Mouse (Mus musculus): ENCODE results near the gene Fsip2. TPM values are rescaled to one million over a fixed set of nuclear protein-coding genes. Genes with fewer than 3 reads are reported as not detected.

Gene Fsip2
- not detected for polyA plus RNA-seq (2012; fragmentation: generic; extraction: Trizol)

DNA sequence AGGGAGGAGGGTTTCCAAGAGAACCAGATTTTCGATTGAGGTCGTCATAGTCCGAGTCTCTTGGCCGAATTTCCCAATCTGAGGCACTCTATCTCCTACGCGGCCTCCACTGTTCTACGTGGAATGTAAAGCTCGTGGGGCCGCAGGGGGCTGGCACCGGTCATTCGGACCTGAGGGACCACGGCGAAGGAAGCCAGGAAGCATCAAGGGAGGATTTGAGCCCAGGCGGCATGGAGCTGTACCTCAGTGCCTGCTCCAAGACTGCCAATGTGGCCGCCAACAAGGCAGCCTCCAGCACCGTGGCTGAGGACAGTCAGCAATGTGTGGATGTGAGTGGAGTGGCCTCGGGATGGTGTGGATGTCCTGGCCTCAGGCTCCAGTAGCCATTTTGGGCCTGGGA, at the start of gene Fsip2:
Gene Fsip2 (plus strand): TSS at position 163 of the 400 bp plus-strand sequence.
- H3K27me3 ChIP-seq (ENCODE audit: control insufficient read depth, insufficient read depth, insufficient read length): no peaks in the 10 kb centered on the region
- no peak within 1 kb of the TSS for H3K4me3 ChIP-seq
- no peak within 1 kb of the TSS for H3K4me2 ChIP-seq (ENCODE audit: low read depth)
- H3K36me3 ChIP-seq (ENCODE audit: control insufficient read depth, insufficient read depth): no peaks in the 10 kb centered on the region
- H3ac ChIP-seq (ENCODE audit: control insufficient read depth, insufficient read length): no peak within 1 kb of the TSS
- TF ChIP-seq POLR2AphosphoS2 (IDR thresholded peaks at IDR 0.05; ENCODE audit: insufficient read length, low read depth) (no peak), MYOD1 (IDR thresholded peaks at IDR 0.05; ENCODE audit: control insufficient read depth in 1 of 3, insufficient read length in 2 of 3, low read depth in 2 of 3) (no peak), CEBPB (IDR thresholded peaks at IDR 0.05; ENCODE audit: insufficient read depth, poor library complexity, severe bottlenecking) (no peak), MYOG (IDR thresholded peaks at IDR 0.05; ENCODE audit: control insufficient read depth in 1 of 3, insufficient read depth in 1 of 3, insufficient read length in 2 of 3, low read depth in 2 of 3) (no peak), TCF12 (IDR thresholded peaks at IDR 0.05; ENCODE audit: insufficient read depth, poor library complexity, severe bottlenecking) (no peak), USF1 (IDR thresholded peaks at IDR 0.05; ENCODE audit: low read depth) (no peak), POLR2A (IDR thresholded peaks at IDR 0.05; ENCODE audit: insufficient read length, low read depth) (no peak), REST (IDR thresholded peaks at IDR 0.05; ENCODE audit: insufficient read depth, insufficient read length) (no peak), MAX (IDR thresholded peaks at IDR 0.05; ENCODE audit: low read depth) (no peak), E2F4 (IDR thresholded peaks at IDR 0.05; ENCODE audit: insufficient read depth) (no peak)
- no peaks in the 10 kb centered on the region for H3K79me2 ChIP-seq (ENCODE audit: control insufficient read depth, insufficient read depth)

DNA sequence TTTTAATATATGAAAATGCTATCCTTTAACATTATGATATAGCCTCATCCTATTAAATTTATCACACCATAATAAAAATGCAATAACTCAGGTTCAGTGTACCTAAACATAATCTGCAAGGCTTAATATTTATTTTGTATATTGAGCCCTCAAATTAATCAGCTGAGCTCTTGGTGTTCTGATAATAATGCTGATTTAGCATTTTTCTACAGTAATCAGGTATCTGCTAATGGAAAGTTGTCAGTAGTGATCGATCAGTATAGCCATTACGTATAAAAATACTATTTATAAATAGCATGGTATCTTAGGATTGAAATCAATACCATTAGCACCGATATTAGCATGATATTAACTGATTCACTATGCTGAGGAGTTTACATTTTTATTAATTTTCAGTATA, 20.0 kb downstream of the Fsip2 start:
- Histone ChIP-seq H3K36me3 (ENCODE audit: control insufficient read depth, insufficient read depth) (no peaks in the 10 kb centered on the region), H3K4me3 (no peak overlapping the region), H3K4me2 (ENCODE audit: low read depth) (no peak overlapping the region), H3K27me3 (ENCODE audit: control insufficient read depth, insufficient read depth, insufficient read length) (no peaks in the 10 kb centered on the region), H3K79me2 (ENCODE audit: control insufficient read depth, insufficient read depth) (no peaks in the 10 kb centered on the region), H3ac (ENCODE audit: control insufficient read depth, insufficient read length) (no peak overlapping the region)
- no peak for TF ChIP-seq MYOD1 (IDR thresholded peaks at IDR 0.05; ENCODE audit: control insufficient read depth in 1 of 3, insufficient read length in 2 of 3, low read depth in 2 of 3)
- TF ChIP-seq POLR2A (IDR thresholded peaks at IDR 0.05; ENCODE audit: insufficient read length, low read depth): no peak
- no peak for TF ChIP-seq POLR2AphosphoS2 (IDR thresholded peaks at IDR 0.05; ENCODE audit: insufficient read length, low read depth)
- no peak for TF ChIP-seq CEBPB (IDR thresholded peaks at IDR 0.05; ENCODE audit: insufficient read depth, poor library complexity, severe bottlenecking)
- no peak for TF ChIP-seq TCF3 (IDR thresholded peaks at IDR 0.05; ENCODE audit: insufficient read length, low read depth)
- no peak for TF ChIP-seq SRF (IDR thresholded peaks at IDR 0.05; ENCODE audit: control insufficient read depth, insufficient read length, low read depth)
- TF ChIP-seq USF1 (IDR thresholded peaks at IDR 0.05; ENCODE audit: low read depth): no peak
- TF ChIP-seq REST (IDR thresholded peaks at IDR 0.05; ENCODE audit: insufficient read depth, insufficient read length): no peak
- TF ChIP-seq E2F4 (IDR thresholded peaks at IDR 0.05; ENCODE audit: insufficient read depth): no peak
- no peak for TF ChIP-seq MYOG (IDR thresholded peaks at IDR 0.05; ENCODE audit: control insufficient read depth in 1 of 3, insufficient read depth in 1 of 3, insufficient read length in 2 of 3, low read depth in 2 of 3)
- TF ChIP-seq TCF12 (IDR thresholded peaks at IDR 0.05; ENCODE audit: insufficient read depth, poor library complexity, severe bottlenecking): no peak
- no peak for TF ChIP-seq MAX (IDR thresholded peaks at IDR 0.05; ENCODE audit: low read depth)

DNA sequence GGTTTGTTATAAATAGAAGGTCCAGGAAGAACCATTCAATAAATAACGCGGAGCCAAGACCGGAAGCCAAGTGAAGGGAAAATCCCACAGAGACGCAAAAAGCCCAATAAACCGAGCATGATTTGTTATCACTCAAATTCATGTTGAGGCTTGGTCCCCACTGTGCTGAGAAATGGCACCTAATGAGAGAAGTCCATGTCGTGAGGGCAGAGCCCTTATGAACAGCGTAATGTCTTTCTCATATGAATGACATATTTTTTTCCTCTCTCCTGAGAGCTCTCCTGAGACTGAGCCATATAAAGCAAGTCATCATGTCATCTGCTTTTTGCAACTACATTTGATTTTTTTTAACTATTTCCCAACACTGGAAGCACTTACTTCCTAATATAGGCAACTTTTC, 82.4 kb downstream of the Fsip2 start:
- no peak overlapping the region for H3ac ChIP-seq (ENCODE audit: control insufficient read depth, insufficient read length)
- no peak overlapping the region for H3K4me2 ChIP-seq (ENCODE audit: low read depth)
- TF ChIP-seq POLR2A (IDR thresholded peaks at IDR 0.05; ENCODE audit: insufficient read length, low read depth) (no peak), E2F4 (IDR thresholded peaks at IDR 0.05; ENCODE audit: insufficient read depth) (no peak), MYOG (IDR thresholded peaks at IDR 0.05; ENCODE audit: control insufficient read depth in 1 of 3, insufficient read depth in 1 of 3, insufficient read length in 2 of 3, low read depth in 2 of 3) (no peak), CEBPB (IDR thresholded peaks at IDR 0.05; ENCODE audit: insufficient read depth, poor library complexity, severe bottlenecking) (no peak), TCF3 (IDR thresholded peaks at IDR 0.05; ENCODE audit: insufficient read length, low read depth) (no peak), TCF12 (IDR thresholded peaks at IDR 0.05; ENCODE audit: insufficient read depth, poor library complexity, severe bottlenecking) (no peak), POLR2AphosphoS2 (IDR thresholded peaks at IDR 0.05; ENCODE audit: insufficient read length, low read depth) (no peak), REST (IDR thresholded peaks at IDR 0.05; ENCODE audit: insufficient read depth, insufficient read length) (no peak), MAX (IDR thresholded peaks at IDR 0.05; ENCODE audit: low read depth) (no peak), SRF (IDR thresholded peaks at IDR 0.05; ENCODE audit: control insufficient read depth, insufficient read length, low read depth) (no peak), USF1 (IDR thresholded peaks at IDR 0.05; ENCODE audit: low read depth) (no peak), MYOD1 (IDR thresholded peaks at IDR 0.05; ENCODE audit: control insufficient read depth in 1 of 3, insufficient read length in 2 of 3, low read depth in 2 of 3) (no peak)
- no peak overlapping the region for H3K4me3 ChIP-seq
- no peaks in the 10 kb centered on the region for H3K27me3 ChIP-seq (ENCODE audit: control insufficient read depth, insufficient read depth, insufficient read length)
- no peaks in the 10 kb centered on the region for H3K79me2 ChIP-seq (ENCODE audit: control insufficient read depth, insufficient read depth)
- no peaks in the 10 kb centered on the region for H3K36me3 ChIP-seq (ENCODE audit: control insufficient read depth, insufficient read depth)

DNA sequence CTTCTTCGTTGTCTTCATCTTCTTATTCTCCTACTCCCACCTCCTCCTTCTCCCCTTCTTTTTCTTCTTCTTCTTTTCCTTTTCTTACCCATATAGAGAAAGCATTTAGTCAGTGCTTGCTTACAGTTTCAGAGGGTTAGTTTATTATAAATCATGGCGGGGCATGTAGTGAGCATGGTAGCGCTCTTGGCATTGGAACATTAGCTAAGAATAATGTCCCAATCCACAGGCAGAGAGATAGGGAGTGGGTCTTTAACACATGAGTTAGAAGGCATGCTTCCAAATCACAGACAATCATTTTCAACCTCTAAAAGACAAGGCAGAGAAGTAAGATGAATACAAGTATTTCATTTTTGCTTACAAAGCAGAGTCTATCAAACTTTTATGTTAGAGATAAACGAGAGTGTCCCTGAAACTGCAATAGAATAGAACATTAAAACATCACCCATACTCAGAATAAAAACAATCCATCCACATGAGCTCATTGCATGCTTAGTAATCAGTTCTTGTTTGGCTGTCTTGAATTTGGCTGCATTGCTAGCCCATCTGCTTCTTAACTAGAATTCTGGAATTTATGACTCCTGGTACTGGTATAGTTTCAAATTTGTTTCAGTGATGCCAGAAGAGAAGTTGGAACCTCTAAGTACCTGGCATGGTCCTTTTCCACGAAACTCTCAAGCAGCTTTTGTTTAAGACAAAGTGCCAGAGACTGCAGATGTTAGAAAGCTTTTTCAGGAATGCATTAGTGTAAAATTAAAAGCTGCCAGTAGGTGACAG, 109.7 kb downstream of the Fsip2 start:
- H3K36me3 ChIP-seq (ENCODE audit: control insufficient read depth, insufficient read depth): no peaks in the 10 kb centered on the region
- TF ChIP-seq CEBPB (IDR thresholded peaks at IDR 0.05; ENCODE audit: insufficient read depth, poor library complexity, severe bottlenecking) (no peak), POLR2A (IDR thresholded peaks at IDR 0.05; ENCODE audit: insufficient read length, low read depth) (no peak), MAX (IDR thresholded peaks at IDR 0.05; ENCODE audit: low read depth) (no peak), USF1 (IDR thresholded peaks at IDR 0.05; ENCODE audit: low read depth) (no peak)
- H3K4me3 ChIP-seq: no peak overlapping the region
- no peaks in the 10 kb centered on the region for H3K27me3 ChIP-seq (ENCODE audit: control insufficient read depth, insufficient read depth, insufficient read length)
- no peak overlapping the region for H3K4me2 ChIP-seq (ENCODE audit: low read depth)
- H3K79me2 ChIP-seq (ENCODE audit: control insufficient read depth, insufficient read depth): no peaks in the 10 kb centered on the region
- H3ac ChIP-seq (ENCODE audit: control insufficient read depth, insufficient read length): no peak overlapping the region

Measured in myocyte (in vitro differentiated cells).